Mouse (Mus musculus) myocyte (in vitro differentiated cells): Measurements from ENCODE around the gene Fam160b1. TPM values are rescaled to one million over a fixed set of nuclear protein-coding genes. Genes with fewer than 3 reads are reported as not detected.

Experiments used
- H3K27me3 ChIP-seq: one replicate; pipeline ENCODE4 v1.6.1; 2011; ENCODE audit not compliant: control insufficient read depth, insufficient read depth, insufficient read length
- H3K36me3 ChIP-seq: one replicate; pipeline ENCODE4 v1.6.1; 2011; ENCODE audit not compliant: control insufficient read depth, insufficient read depth
- H3K4me2 ChIP-seq: one replicate; pipeline ENCODE4 v1.6.1; 2011; ENCODE audit warnings: low read depth, control low read depth
- H3K4me3 ChIP-seq: one replicate; pipeline ENCODE4 v1.5.1; 2011; ENCODE audit warnings: mild to moderate bottlenecking, control low read depth, moderate library complexity
- H3K79me2 ChIP-seq: one replicate; pipeline ENCODE4 v1.6.1; 2011; ENCODE audit not compliant: control insufficient read depth, insufficient read depth
- H3ac ChIP-seq: one replicate; pipeline ENCODE4 v1.6.1; 2011; ENCODE audit not compliant: control insufficient read depth, insufficient read length
- CEBPB ChIP-seq: IDR thresholded peaks from 2 replicates; pipeline ENCODE4 v1.6.1; 2011; ENCODE audit warnings: mild to moderate bottlenecking, moderate library complexity; ENCODE audit not compliant: poor library complexity, insufficient read depth, severe bottlenecking
- E2F4 ChIP-seq: IDR thresholded peaks from one replicate; pipeline ENCODE4 v1.6.1; 2011; ENCODE audit warnings: mild to moderate bottlenecking, control low read depth, moderate library complexity; ENCODE audit not compliant: insufficient read depth
- MAX ChIP-seq: IDR thresholded peaks from one replicate; pipeline ENCODE4 v1.6.1; 2011; ENCODE audit warnings: low read depth, mild to moderate bottlenecking, control low read depth
- MYOD1 ChIP-seq, 3 experiments: IDR thresholded peaks; one replicate each; pipeline ENCODE4 v1.6.1; 2011; ENCODE audit warnings: control low read depth in 2 of 3, low read depth in 2 of 3, mild to moderate bottlenecking in 2 of 3, moderate library complexity in 1 of 3; ENCODE audit not compliant: insufficient read length in 2 of 3, control insufficient read depth in 1 of 3
- MYOG ChIP-seq, 3 experiments: IDR thresholded peaks; one replicate each; pipeline ENCODE4 v1.6.1; 2011; ENCODE audit warnings: control low read depth in 2 of 3, low read depth in 2 of 3, mild to moderate bottlenecking in 2 of 3; ENCODE audit not compliant: insufficient read length in 2 of 3, control insufficient read depth in 1 of 3, insufficient read depth in 1 of 3
- POLR2A ChIP-seq: IDR thresholded peaks from one replicate; pipeline ENCODE4 v1.6.1; 2011; ENCODE audit warnings: low read depth, mild to moderate bottlenecking, control low read depth, moderate library complexity; ENCODE audit not compliant: insufficient read length
- POLR2AphosphoS2 ChIP-seq: IDR thresholded peaks from one replicate; pipeline ENCODE4 v1.6.1; 2011; ENCODE audit warnings: low read depth, control low read depth; ENCODE audit not compliant: insufficient read length
- REST ChIP-seq: IDR thresholded peaks from one replicate; pipeline ENCODE4 v1.6.1; 2011; ENCODE audit warnings: mild to moderate bottlenecking, control low read depth, moderate library complexity; ENCODE audit not compliant: insufficient read depth, insufficient read length
- SRF ChIP-seq: IDR thresholded peaks from one replicate; pipeline ENCODE4 v1.6.1; 2011; ENCODE audit warnings: low read depth; ENCODE audit not compliant: control insufficient read depth, insufficient read length
- TCF12 ChIP-seq: IDR thresholded peaks from one replicate; pipeline ENCODE4 v1.6.1; 2011; ENCODE audit warnings: mild to moderate bottlenecking, control low read depth; ENCODE audit not compliant: poor library complexity, insufficient read depth, severe bottlenecking
- TCF3 ChIP-seq: IDR thresholded peaks from one replicate; pipeline ENCODE4 v1.6.1; 2011; ENCODE audit warnings: low read depth, control low read depth; ENCODE audit not compliant: insufficient read length
- USF1 ChIP-seq: IDR thresholded peaks from one replicate; pipeline ENCODE4 v1.6.1; 2011; ENCODE audit warnings: low read depth, mild to moderate bottlenecking, control low read depth, moderate library complexity
- polyA plus RNA-seq: library from polyadenylated mRNA; unstranded; fragments of >200 nt; fragmentation: generic; extraction: Trizol; gene quantifications from one replicate; pipeline ENCODE4 v1.2.1, GENCODE M21; 2012; ENCODE audit warnings: missing spikeins

Fam160b1 gene
- polyA plus RNA-seq, 1 experiment: 7.1 TPM

DNA sequence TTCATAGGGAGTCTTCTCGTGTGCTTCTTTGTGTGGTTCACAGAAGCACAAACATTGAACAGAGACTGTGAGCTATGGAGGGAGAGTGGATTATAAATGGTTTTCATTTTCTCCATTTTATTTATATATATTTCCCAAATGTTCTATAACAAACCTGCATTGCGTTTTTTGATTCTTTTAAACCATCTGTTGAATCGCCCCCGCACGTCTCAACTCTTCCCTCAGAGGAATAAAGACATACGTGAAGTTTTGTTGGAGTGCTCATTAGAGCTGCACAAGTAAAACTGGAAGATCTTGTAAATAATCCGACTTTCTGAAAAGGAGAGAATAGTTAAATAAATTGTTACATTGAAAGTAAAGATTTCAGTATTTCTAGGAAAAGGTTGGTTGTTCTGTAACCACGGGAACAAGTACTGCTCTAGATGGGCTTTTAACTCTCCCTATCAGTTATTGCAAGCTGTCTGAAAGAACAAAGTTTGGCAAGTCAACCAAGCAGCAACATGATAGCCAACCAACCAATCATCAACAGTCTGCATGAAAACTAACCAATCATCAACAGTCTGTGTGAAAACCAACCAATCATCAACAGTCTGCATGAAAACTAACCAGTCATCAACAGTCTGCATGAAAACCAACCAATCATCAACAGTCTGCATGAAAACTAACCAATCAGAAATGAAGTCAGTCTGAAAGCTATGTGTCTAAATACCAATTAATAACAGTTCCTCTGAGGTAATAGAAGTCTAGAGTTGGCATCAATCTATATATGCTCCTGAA, 54.7 kb downstream of the Fam160b1 start:
- Histone ChIP-seq H3ac (no peak overlapping the region), H3K27me3 (no peaks in the 10 kb centered on the region), H3K79me2 (no peaks in the 10 kb centered on the region), H3K4me3 (no peak overlapping the region), H3K36me3 (no peaks in the 10 kb centered on the region), H3K4me2 (no peak overlapping the region)
- no peak for TF ChIP-seq POLR2AphosphoS2
- no peak for TF ChIP-seq MAX
- no peak for TF ChIP-seq POLR2A
- TF ChIP-seq E2F4: no peak
- no peak for TF ChIP-seq SRF
- TF ChIP-seq CEBPB: no peak
- no peak for TF ChIP-seq REST

GRCm38 (mm10) chr19:57417800-57418580, 57.5 kb downstream of the Fam160b1 start:
- no peak overlapping the region for H3K4me3 ChIP-seq
- TF ChIP-seq POLR2AphosphoS2 (no peak), TCF12 (no peak), MYOG (IDR thresholded peaks at IDR 0.05; ENCODE audit: control insufficient read depth in 1 of 3, insufficient read depth in 1 of 3, insufficient read length in 2 of 3, low read depth in 2 of 3) (no peak), SRF (no peak), MAX (no peak), E2F4 (no peak), REST (no peak), TCF3 (no peak), CEBPB (no peak), MYOD1 (IDR thresholded peaks at IDR 0.05; ENCODE audit: control insufficient read depth in 1 of 3, insufficient read length in 2 of 3, low read depth in 2 of 3) (no peak), POLR2A (no peak)
- H3K79me2 ChIP-seq: no peaks in the 10 kb centered on the region
- H3ac ChIP-seq: no peak overlapping the region
- H3K27me3 ChIP-seq: peaks cover 5% of the 10 kb centered on the region
- no peak overlapping the region for H3K4me2 ChIP-seq
- no peaks in the 10 kb centered on the region for H3K36me3 ChIP-seq

GRCm38 (mm10) chr19:57423402-57423801, 62.9 kb downstream of the Fam160b1 start:
- Histone ChIP-seq H3K36me3 (no peaks in the 10 kb centered on the region), H3ac (no peak overlapping the region), H3K4me2 (no peak overlapping the region), H3K4me3 (no peak overlapping the region), H3K79me2 (no peaks in the 10 kb centered on the region), H3K27me3 (peaks cover 5% of the 10 kb centered on the region)
- TF ChIP-seq SRF (no peak), CEBPB (no peak), POLR2AphosphoS2 (no peak), E2F4 (no peak), USF1 (no peak), TCF12 (no peak), POLR2A (no peak), TCF3 (no peak), MYOD1 (IDR thresholded peaks at IDR 0.05; ENCODE audit: control insufficient read depth in 1 of 3, insufficient read length in 2 of 3, low read depth in 2 of 3) (no peak), MAX (no peak), MYOG (IDR thresholded peaks at IDR 0.05; ENCODE audit: control insufficient read depth in 1 of 3, insufficient read depth in 1 of 3, insufficient read length in 2 of 3, low read depth in 2 of 3) (no peak), REST (no peak)

DNA sequence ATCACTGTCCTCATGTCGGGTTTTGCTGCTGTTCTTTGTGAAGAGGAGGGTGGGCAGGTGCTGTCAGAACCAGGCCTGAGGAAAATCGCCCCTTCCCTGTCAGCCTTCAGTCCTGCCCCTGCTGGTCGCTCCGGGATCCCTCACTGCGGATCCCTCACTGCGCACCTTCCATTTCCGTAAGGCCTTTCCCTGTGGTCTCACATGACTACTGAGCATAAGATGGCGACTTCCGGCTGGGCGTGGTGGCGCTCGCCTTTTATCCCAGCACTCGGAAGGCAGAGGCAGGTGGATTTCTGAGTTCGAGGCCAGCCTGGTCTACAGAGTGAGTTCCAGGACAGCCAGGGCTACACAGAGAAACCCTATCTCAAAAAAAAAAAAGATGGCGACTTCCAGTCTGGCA, 64.8 kb downstream of the Fam160b1 start:
- H3K27me3 ChIP-seq: peaks cover 5% of the 10 kb centered on the region
- no peaks in the 10 kb centered on the region for H3K79me2 ChIP-seq
- H3K36me3 ChIP-seq: no peaks in the 10 kb centered on the region
- no peak overlapping the region for H3K4me2 ChIP-seq
- H3ac ChIP-seq: no peak overlapping the region
- H3K4me3 ChIP-seq: no peak overlapping the region
- TF ChIP-seq CEBPB: no peak
- no peak for TF ChIP-seq TCF12
- no peak for TF ChIP-seq MYOD1 (IDR thresholded peaks at IDR 0.05; ENCODE audit: control insufficient read depth in 1 of 3, insufficient read length in 2 of 3, low read depth in 2 of 3)
- no peak for TF ChIP-seq MYOG (IDR thresholded peaks at IDR 0.05; ENCODE audit: control insufficient read depth in 1 of 3, insufficient read depth in 1 of 3, insufficient read length in 2 of 3, low read depth in 2 of 3)
- no peak for TF ChIP-seq SRF
- no peak for TF ChIP-seq MAX
- TF ChIP-seq USF1: no peak
- TF ChIP-seq POLR2AphosphoS2: no peak
- no peak for TF ChIP-seq E2F4
- no peak for TF ChIP-seq REST
- TF ChIP-seq TCF3: no peak
- TF ChIP-seq POLR2A: no peak
